Mouse (Mus musculus): ENCODE data around the gene 2810021J22Rik.

2810021J22Rik gene

GRCm38 (mm10) chr11:58916879-58917744 lies 50.1 kb downstream of the 2810021J22Rik start:
- no peak for DNase-seq

GRCm38 (mm10) chr11:58917745-58918366 lies 50.8 kb downstream of the 2810021J22Rik start, which contains the start of gene Btnl10:
Btnl10 (plus strand) TSS chr11:58917908.
- DNase-seq = no peak

GRCm38 (mm10) chr11:58918759-58919158 lies 51.7 kb downstream of the 2810021J22Rik start:
- no peak for DNase-seq

- DNase-seq = no peak
Measured at GRCm38 (mm10) chr11:58922420-58922819, 55.4 kb downstream of the 2810021J22Rik start.

- DNase-seq = no peak
Measured at GRCm38 (mm10) chr11:58926651-58927050, 59.6 kb downstream of the 2810021J22Rik start.

GRCm38 (mm10) chr11:58927053-58927452 lies 60.0 kb downstream of the 2810021J22Rik start:
- DNase-seq = no peak

GRCm38 (mm10) chr11:58927790-58928651 lies 61.0 kb downstream of the 2810021J22Rik start:
- DNase-seq = peak; percentile 72

- DNase-seq = no peak
Measured at GRCm38 (mm10) chr11:58929055-58929454, 62.0 kb downstream of the 2810021J22Rik start.

GRCm38 (mm10) chr11:58929641-58930040 lies 62.6 kb downstream of the 2810021J22Rik start:
- DNase-seq = no peak

GRCm38 (mm10) chr11:58930254-58930653 lies 63.2 kb downstream of the 2810021J22Rik start:
- no peak for DNase-seq

- DNase-seq = no peak
Measured at GRCm38 (mm10) chr11:58931576-58931975, 64.6 kb downstream of the 2810021J22Rik start.

All from cerebellum, adult 9-10 months (tissue).